Mouse (Mus musculus): ENCODE results near the gene Lrrc49. TPM values are rescaled to one million over a fixed set of nuclear protein-coding genes. Genes with fewer than 3 reads are reported as not detected.

The Lrrc49 gene
- polyA plus RNA-seq, 1 experiment from 2014 or later, result 7.4 TPM

GRCm38 (mm10) chr9:60561641-60562289 lies 126.2 kb downstream of the Lrrc49 start:
- Histone ChIP-seq H3K4me3 (ENCODE audit: inconsistent target) (no peak overlapping the region), H3K27ac (no peak overlapping the region), H3K36me3 (ENCODE audit: inconsistent target) (no peaks in the 10 kb centered on the region), H3K79me2 (ENCODE audit: inconsistent target) (no peaks in the 10 kb centered on the region)
- WGBS (ENCODE audit: missing documents), result 59% methylated on average over 6 of the region's 9 CpGs

GRCm38 (mm10) chr9:60558507-60558906 lies 129.5 kb downstream of the Lrrc49 start:
- Histone ChIP-seq H3K4me3 (ENCODE audit: inconsistent target) (no peak overlapping the region), H3K79me2 (ENCODE audit: inconsistent target) (no peaks in the 10 kb centered on the region), H3K27ac (no peak overlapping the region), H3K36me3 (ENCODE audit: inconsistent target) (no peaks in the 10 kb centered on the region)
- WGBS (ENCODE audit: missing documents), result 91% methylated on average over 3 of the region's 3 CpGs

GRCm38 (mm10) chr9:60551238-60551637 lies 136.7 kb downstream of the Lrrc49 start:
- Histone ChIP-seq H3K4me3 (ENCODE audit: inconsistent target) (no peak overlapping the region), H3K27ac (no peak overlapping the region), H3K36me3 (ENCODE audit: inconsistent target) (no peaks in the 10 kb centered on the region), H3K79me2 (ENCODE audit: inconsistent target) (no peaks in the 10 kb centered on the region)
- 100% methylated on average over 4 of the region's 4 CpGs for WGBS (ENCODE audit: missing documents)

- Histone ChIP-seq H3K36me3 (ENCODE audit: inconsistent target) (no peaks in the 10 kb centered on the region), H3K27ac (no peak overlapping the region), H3K4me3 (ENCODE audit: inconsistent target) (no peak overlapping the region), H3K79me2 (ENCODE audit: inconsistent target) (no peaks in the 10 kb centered on the region)
- 46% methylated on average over 4 of the region's 4 CpGs for WGBS (ENCODE audit: missing documents)
Measured at GRCm38 (mm10) chr9:60548182-60548581, 139.8 kb downstream of the Lrrc49 start.

GRCm38 (mm10) chr9:60546169-60546568 lies 141.8 kb downstream of the Lrrc49 start:
- Histone ChIP-seq H3K36me3 (ENCODE audit: inconsistent target) (no peaks in the 10 kb centered on the region), H3K79me2 (ENCODE audit: inconsistent target) (no peaks in the 10 kb centered on the region)
- WGBS (ENCODE audit: missing documents), result 26% methylated on average over 2 of the region's 2 CpGs

GRCm38 (mm10) chr9:60545361-60546096 lies 142.4 kb downstream of the Lrrc49 start:
- WGBS (ENCODE audit: missing documents), result 36% methylated on average over 13 of the region's 13 CpGs
- no peak overlapping the region for H3K27ac ChIP-seq
- H3K4me3 ChIP-seq (ENCODE audit: inconsistent target), result no peak overlapping the region
- no peaks in the 10 kb centered on the region for H3K36me3 ChIP-seq (ENCODE audit: inconsistent target)
- no peaks in the 10 kb centered on the region for H3K79me2 ChIP-seq (ENCODE audit: inconsistent target)

More at GRCm38 (mm10) chr9:60546169-60546568, 141.8 kb downstream of the Lrrc49 start:
- H3K27ac ChIP-seq, result no peak overlapping the region
- no peak overlapping the region for H3K4me3 ChIP-seq (ENCODE audit: inconsistent target)

- no peaks in the 10 kb centered on the region for H3K36me3 ChIP-seq (ENCODE audit: inconsistent target)
- no peak overlapping the region for H3K4me3 ChIP-seq (ENCODE audit: inconsistent target)
- H3K27ac ChIP-seq, result no peak overlapping the region
- whole genome bisulfite sequencing (ENCODE audit: missing documents), result 86% methylated on average over 7 of the region's 7 CpGs
- no peaks in the 10 kb centered on the region for H3K79me2 ChIP-seq (ENCODE audit: inconsistent target)
Measured at GRCm38 (mm10) chr9:60543422-60544015, 144.4 kb downstream of the Lrrc49 start.

- no peaks in the 10 kb centered on the region for H3K36me3 ChIP-seq (ENCODE audit: inconsistent target)
- no peak overlapping the region for H3K27ac ChIP-seq
- H3K4me3 ChIP-seq (ENCODE audit: inconsistent target), result no peak overlapping the region
- WGBS (ENCODE audit: missing documents), result 79% methylated on average over 12 of the region's 12 CpGs
- no peaks in the 10 kb centered on the region for H3K79me2 ChIP-seq (ENCODE audit: inconsistent target)
Measured at GRCm38 (mm10) chr9:60530310-60530709, 157.6 kb downstream of the Lrrc49 start.

- H3K4me3 ChIP-seq (ENCODE audit: inconsistent target), result no peak overlapping the region
- no peak overlapping the region for H3K27ac ChIP-seq
- no peaks in the 10 kb centered on the region for H3K79me2 ChIP-seq (ENCODE audit: inconsistent target)
- WGBS (ENCODE audit: missing documents), result 86% methylated on average over 9 of the region's 10 CpGs
- H3K36me3 ChIP-seq (ENCODE audit: inconsistent target), result no peaks in the 10 kb centered on the region
Measured at GRCm38 (mm10) chr9:60529348-60530243, 158.4 kb downstream of the Lrrc49 start.

GRCm38 (mm10) chr9:60528269-60528668 lies 159.7 kb downstream of the Lrrc49 start:
- WGBS (ENCODE audit: missing documents), result 75% methylated on average over 3 of the region's 3 CpGs
- no peak overlapping the region for H3K4me3 ChIP-seq (ENCODE audit: inconsistent target)
- H3K79me2 ChIP-seq (ENCODE audit: inconsistent target), result no peaks in the 10 kb centered on the region
- no peaks in the 10 kb centered on the region for H3K36me3 ChIP-seq (ENCODE audit: inconsistent target)
- H3K27ac ChIP-seq, result no peak overlapping the region

- no peak overlapping the region for H3K4me3 ChIP-seq (ENCODE audit: inconsistent target)
- WGBS (ENCODE audit: missing documents), result 97% methylated on average over 2 of the region's 2 CpGs
- no peak overlapping the region for H3K27ac ChIP-seq
- H3K36me3 ChIP-seq (ENCODE audit: inconsistent target), result no peaks in the 10 kb centered on the region
- no peaks in the 10 kb centered on the region for H3K79me2 ChIP-seq (ENCODE audit: inconsistent target)
Measured at GRCm38 (mm10) chr9:60527836-60528235, 160.1 kb downstream of the Lrrc49 start.

- 84% methylated on average over 5 of the region's 5 CpGs for WGBS (ENCODE audit: missing documents)
- no peaks in the 10 kb centered on the region for H3K79me2 ChIP-seq (ENCODE audit: inconsistent target)
- no peak overlapping the region for H3K4me3 ChIP-seq (ENCODE audit: inconsistent target)
- no peaks in the 10 kb centered on the region for H3K36me3 ChIP-seq (ENCODE audit: inconsistent target)
- H3K27ac ChIP-seq, result no peak overlapping the region
Measured at GRCm38 (mm10) chr9:60527051-60527450, 160.9 kb downstream of the Lrrc49 start.

GRCm38 (mm10) chr9:60526195-60526594 lies 161.8 kb downstream of the Lrrc49 start:
- H3K36me3 ChIP-seq (ENCODE audit: inconsistent target), result no peaks in the 10 kb centered on the region
- no peaks in the 10 kb centered on the region for H3K79me2 ChIP-seq (ENCODE audit: inconsistent target)
- no peak overlapping the region for H3K27ac ChIP-seq
- no peak overlapping the region for H3K4me3 ChIP-seq (ENCODE audit: inconsistent target)
- 91% methylated on average over 5 of the region's 5 CpGs for WGBS (ENCODE audit: missing documents)

GRCm38 (mm10) chr9:60521806-60522264 lies 166.1 kb downstream of the Lrrc49 start, which contains the start of gene Thsd4:
Gene Thsd4, minus strand, starts transcription at chr9:60522046.
- WGBS (ENCODE audit: missing documents), result 1% methylated on average over 49 of the region's 51 CpGs
- Histone ChIP-seq H3K4me3 (ENCODE audit: inconsistent target) (no peak within 1 kb of the TSS), H3K36me3 (ENCODE audit: inconsistent target) (no peaks in the 10 kb centered on the region), H3K27ac (no peak within 1 kb of the TSS), H3K79me2 (ENCODE audit: inconsistent target) (no peaks in the 10 kb centered on the region)
